Mouse (Mus musculus) hindbrain, embryonic 13.5 days (tissue): ENCODE measurements around the gene Phex. TPM values are rescaled to one million over a fixed set of nuclear protein-coding genes. Genes with fewer than 3 reads are reported as not detected.

Experiments
- ATAC-seq: fragments of 200-750 bp; cut with Nextera tagmentation; 2 replicates; pipeline ENCODE4 v1.8.0; 2017; ENCODE audit warnings: moderate TSS enrichment; ENCODE audit not compliant: low FRiP score
- H3K27ac ChIP-seq: fragments of 300-500 bp; sonication (generic); 2 replicates; pipeline ENCODE4 v1.5.1; 2015; ENCODE audit warnings: inconsistent platforms, mild to moderate bottlenecking, moderate library complexity
- H3K27me3 ChIP-seq: fragments of 300-500 bp; sonication (generic); 2 replicates; pipeline ENCODE4 v1.6.1; 2015; ENCODE audit warnings: mild to moderate bottlenecking, inconsistent platforms
- H3K36me3 ChIP-seq: fragments of 300-500 bp; sonication (generic); 2 replicates; pipeline ENCODE4 v1.6.1; 2015; ENCODE audit warnings: mild to moderate bottlenecking, inconsistent platforms
- H3K4me1 ChIP-seq: fragments of 300-500 bp; sonication (generic); replicated peaks from 2 replicates; pipeline ENCODE4 v1.6.1; 2015; ENCODE audit warnings: inconsistent platforms
- H3K4me2 ChIP-seq: fragments of 300-500 bp; sonication (generic); 2 replicates; pipeline ENCODE4 v1.6.1; 2015; ENCODE audit warnings: inconsistent platforms, mild to moderate bottlenecking, moderate library complexity
- H3K4me3 ChIP-seq: fragments of 300-500 bp; sonication (generic); 2 replicates; pipeline ENCODE4 v1.5.1; 2015; ENCODE audit warnings: mild to moderate bottlenecking, inconsistent platforms
- H3K9ac ChIP-seq: fragments of 300-500 bp; sonication (generic); 2 replicates; pipeline ENCODE4 v1.6.1; 2015; ENCODE audit warnings: mild to moderate bottlenecking, inconsistent platforms
- H3K9me3 ChIP-seq: fragments of 300-500 bp; sonication (generic); 2 replicates; pipeline ENCODE4 v1.6.1; 2016; ENCODE audit warnings: inconsistent platforms
- WGBS: fragments of 180-500 bp; shearing (Covaris S2); methylation state at CpG from one replicate; pipeline ENCODE4 v1.1.7; 2015; 5-methylcytosine and 5-hydroxymethylcytosine counted together
- polyA plus RNA-seq: library from polyadenylated mRNA; unstranded; fragments of >200 nt; fragmentation: Nextera tagmentation; extraction: Ambion mirVana; gene quantifications from 2 replicates; pipeline ENCODE4 v1.2.1, GENCODE M21; 2015

Gene Phex
- polyA plus RNA-seq: 0.27 and 0.36 TPM in 2 replicates

- ATAC-seq: no peak
- no peak within 1 kb of the TSS for H3K27ac ChIP-seq
- H3K4me3 ChIP-seq: no peak within 1 kb of the TSS
- no peak within 1 kb of the TSS for H3K4me2 ChIP-seq
- no peak within 1 kb of the TSS for H3K9ac ChIP-seq
- no peaks in the 10 kb centered on the region for H3K9me3 ChIP-seq
- 69% methylated on average over 5 of the region's 5 CpGs for WGBS
- H3K36me3 ChIP-seq: no peaks in the 10 kb centered on the region
- no peaks in the 10 kb centered on the region for H3K4me1 ChIP-seq
- H3K27me3 ChIP-seq: no peaks in the 10 kb centered on the region
These were observed at the start of gene Phex for GRCm38 (mm10) chrX:157415212-157415611. Phex (minus strand) TSS chrX:157415312.

DNA sequence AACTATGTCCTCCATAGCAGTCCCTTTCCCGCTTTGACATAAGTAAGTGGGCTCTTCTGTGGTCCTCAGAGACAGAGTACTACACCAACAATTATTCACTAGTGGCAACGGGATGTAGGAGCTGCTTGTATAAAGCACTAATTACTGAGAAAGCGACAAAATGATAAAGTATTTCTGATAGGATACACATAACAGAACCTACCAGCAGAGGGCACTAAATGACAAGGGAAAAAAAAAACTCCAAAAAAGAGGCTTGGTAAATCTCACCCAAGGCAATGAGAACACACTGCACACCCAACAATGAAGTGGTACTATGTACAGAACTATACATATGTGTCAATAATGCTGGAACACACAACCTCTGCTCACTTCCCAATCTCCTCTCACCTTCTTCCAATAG, 47.6 kb upstream of the Phex start:
- no peak for ATAC-seq
- Histone ChIP-seq H3K9me3 (no peaks in the 10 kb centered on the region), H3K9ac (no peak overlapping the region), H3K27ac (no peak overlapping the region), H3K4me2 (no peak overlapping the region), H3K4me3 (no peak overlapping the region), H3K36me3 (no peaks in the 10 kb centered on the region; the same call in none of the 2 replicates), H3K27me3 (no peaks in the 10 kb centered on the region), H3K4me1 (no peaks in the 10 kb centered on the region)
- 72% methylated on average over 3 of the region's 3 CpGs for WGBS

DNA sequence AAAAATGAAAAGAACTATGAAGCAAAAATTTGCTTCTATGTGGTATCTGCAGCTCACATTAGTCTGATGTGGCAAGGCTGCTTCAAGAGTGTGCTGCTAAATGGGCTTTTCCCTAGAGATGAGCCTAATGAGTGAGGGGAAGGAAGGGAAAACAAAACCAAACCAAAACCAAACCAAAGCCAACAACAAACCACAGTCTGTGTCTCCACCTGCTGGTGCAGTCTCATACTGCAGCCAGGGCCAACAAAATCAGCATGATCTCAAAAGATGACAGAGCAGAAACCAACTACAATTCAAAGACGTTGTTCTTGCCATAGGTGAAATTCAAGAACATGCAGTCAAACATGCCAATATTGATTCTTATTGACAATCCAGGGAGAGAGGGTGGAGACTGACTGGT, 39.3 kb upstream of the Phex start:
- no peak overlapping the region for H3K4me3 ChIP-seq
- no peak overlapping the region for H3K9ac ChIP-seq
- ATAC-seq: no peak
- H3K4me1 ChIP-seq: no peaks in the 10 kb centered on the region
- no peaks in the 10 kb centered on the region for H3K27me3 ChIP-seq
- WGBS: 46% methylated on average over 1 of the region's 1 CpGs
- no peaks in the 10 kb centered on the region for H3K9me3 ChIP-seq
- H3K27ac ChIP-seq: no peak overlapping the region
- peaks cover 4% of the 10 kb centered on the region; the same call in 1 of the 2 replicates for H3K36me3 ChIP-seq
- no peak overlapping the region for H3K4me2 ChIP-seq

DNA sequence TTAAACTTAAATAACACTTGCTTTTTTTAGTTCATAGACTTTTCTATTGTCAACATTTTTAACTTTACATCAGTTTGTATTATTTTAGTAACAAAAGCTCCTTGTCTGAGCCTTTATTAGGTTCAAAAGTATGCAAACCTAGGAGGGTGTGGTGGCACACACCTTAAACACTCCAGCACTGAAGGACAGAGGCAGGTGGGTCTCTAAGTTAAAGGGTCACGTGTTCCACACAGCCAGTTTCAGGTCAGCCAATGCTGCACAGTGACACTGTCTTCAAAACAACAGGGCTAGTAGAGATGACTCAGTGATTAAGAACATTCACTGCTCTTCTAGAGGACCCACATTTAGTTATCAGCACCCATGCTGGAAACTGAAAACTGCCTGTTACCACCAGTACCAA, 33.9 kb upstream of the Phex start:
- 80% methylated on average over 1 of the region's 1 CpGs for WGBS
- Histone ChIP-seq H3K4me2 (no peak overlapping the region), H3K4me1 (no peaks in the 10 kb centered on the region), H3K27me3 (no peaks in the 10 kb centered on the region), H3K9ac (no peak overlapping the region), H3K27ac (no peak overlapping the region), H3K36me3 (no peaks in the 10 kb centered on the region), H3K9me3 (no peaks in the 10 kb centered on the region), H3K4me3 (no peak overlapping the region)
- no peak for ATAC-seq

DNA sequence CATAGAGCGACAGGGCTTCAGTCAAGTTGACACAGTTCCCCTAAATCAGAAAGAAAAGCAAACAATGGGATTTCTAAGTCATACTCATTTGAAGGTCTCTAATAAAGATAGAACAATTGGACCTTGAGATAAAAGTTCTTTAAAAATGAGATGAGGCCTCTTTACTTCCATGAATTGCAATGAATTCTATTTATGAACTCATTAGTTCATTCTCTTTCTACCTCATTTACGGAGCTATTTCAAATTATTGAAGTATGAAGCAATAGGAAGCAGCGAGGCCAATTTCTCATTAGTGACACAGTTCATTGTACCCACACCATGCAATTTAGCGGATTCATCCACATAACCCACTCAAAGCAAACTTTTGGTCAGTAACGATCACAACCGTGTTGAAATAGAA, 32.3 kb upstream of the Phex start:
- no peak for ATAC-seq
- Histone ChIP-seq H3K9me3 (no peaks in the 10 kb centered on the region), H3K36me3 (peaks cover 4% of the 10 kb centered on the region; the same call in 1 of the 2 replicates), H3K27ac (no peak overlapping the region), H3K4me2 (no peak overlapping the region), H3K27me3 (no peaks in the 10 kb centered on the region), H3K4me1 (no peaks in the 10 kb centered on the region), H3K9ac (no peak overlapping the region), H3K4me3 (no peak overlapping the region)
- WGBS: 77% methylated on average over 6 of the region's 6 CpGs

DNA sequence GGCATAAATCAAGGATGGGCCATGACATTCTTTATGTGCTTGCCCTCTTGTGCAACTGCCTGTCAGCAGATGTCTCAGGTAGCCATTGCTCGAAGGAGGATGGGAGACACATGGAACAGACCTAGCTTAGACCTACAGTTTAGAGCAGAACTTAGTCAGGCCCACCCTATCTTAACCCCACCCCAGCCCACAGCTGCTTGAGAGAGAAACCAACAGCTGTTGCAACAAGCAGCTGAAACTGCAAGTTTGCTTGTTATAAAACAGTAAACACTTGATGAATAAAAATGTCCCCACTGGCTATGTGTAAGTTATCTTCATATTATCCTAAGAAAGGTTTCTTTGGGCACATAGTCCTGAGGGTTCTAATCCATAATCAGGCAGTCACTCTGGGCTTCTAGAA, 19.7 kb upstream of the Phex start:
- Histone ChIP-seq H3K36me3 (no peaks in the 10 kb centered on the region), H3K9me3 (no peaks in the 10 kb centered on the region), H3K27me3 (no peaks in the 10 kb centered on the region), H3K4me2 (no peak overlapping the region), H3K4me3 (no peak overlapping the region), H3K4me1 (no peaks in the 10 kb centered on the region), H3K9ac (no peak overlapping the region), H3K27ac (no peak overlapping the region)
- WGBS: 86% methylated on average over 1 of the region's 1 CpGs
- ATAC-seq: no peak

DNA sequence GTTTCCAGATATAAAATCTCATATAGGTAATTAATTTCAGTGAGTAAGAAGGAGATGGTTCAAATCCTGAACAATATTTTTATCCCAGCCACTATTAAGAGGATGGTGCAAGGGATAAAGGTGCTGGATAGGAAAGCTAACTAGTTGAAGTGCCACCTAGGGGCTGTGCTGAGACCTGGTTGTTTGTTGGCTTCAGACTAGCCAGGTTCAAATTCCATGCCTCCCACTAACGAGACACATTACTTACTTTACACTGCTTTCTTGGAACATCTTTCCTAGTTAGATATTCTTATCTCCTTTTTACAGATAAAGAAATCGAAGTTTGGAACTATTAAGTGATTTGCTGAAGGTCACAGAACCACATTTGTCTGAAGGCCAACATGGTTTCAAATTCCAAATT, 4.3 kb upstream of the Phex start:
- H3K27me3 ChIP-seq: no peaks in the 10 kb centered on the region
- H3K4me2 ChIP-seq: no peak overlapping the region
- no peaks in the 10 kb centered on the region for H3K4me1 ChIP-seq
- no peaks in the 10 kb centered on the region for H3K36me3 ChIP-seq
- H3K27ac ChIP-seq: no peak overlapping the region
- no peak for ATAC-seq
- 75% methylated on average over 2 of the region's 2 CpGs for WGBS
- H3K9me3 ChIP-seq: no peaks in the 10 kb centered on the region
- H3K4me3 ChIP-seq: no peak overlapping the region
- H3K9ac ChIP-seq: no peak overlapping the region

- Histone ChIP-seq H3K27me3 (no peaks in the 10 kb centered on the region), H3K4me2 (no peak overlapping the region), H3K9me3 (no peaks in the 10 kb centered on the region), H3K27ac (no peak overlapping the region), H3K4me1 (no peaks in the 10 kb centered on the region), H3K36me3 (no peaks in the 10 kb centered on the region), H3K4me3 (no peak overlapping the region), H3K9ac (no peak overlapping the region)
- 73% methylated on average over 6 of the region's 6 CpGs for WGBS
- no peak for ATAC-seq
These were observed 10.2 kb downstream of the Phex start for GRCm38 (mm10) chrX:157404919-157405318.

DNA sequence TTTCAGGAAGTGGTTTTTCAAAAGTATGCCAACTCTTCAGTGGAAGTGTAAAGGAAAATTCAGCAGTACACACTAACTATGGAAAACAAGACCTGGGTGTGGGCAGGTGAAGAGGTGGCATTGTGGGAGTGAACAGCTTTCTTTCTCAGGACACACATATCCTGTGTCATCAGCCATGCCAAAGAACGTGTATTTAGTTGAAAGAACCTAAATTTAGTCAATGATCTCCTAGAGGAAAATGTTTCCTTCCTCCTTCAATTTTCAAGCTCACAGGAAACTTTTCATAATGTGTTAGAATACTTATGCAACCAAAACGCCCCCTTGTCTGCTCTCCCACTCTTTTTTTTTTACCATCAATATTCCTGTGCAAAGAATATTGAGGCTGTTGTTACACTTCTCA, 23.9 kb downstream of the Phex start:
- no peaks in the 10 kb centered on the region for H3K4me1 ChIP-seq
- WGBS: 73% methylated on average over 2 of the region's 2 CpGs

GRCm38 (mm10) chrX:157390102-157390501, 25.0 kb downstream of the Phex start:
- Histone ChIP-seq H3K27ac (no peak overlapping the region), H3K9ac (no peak overlapping the region), H3K27me3 (no peaks in the 10 kb centered on the region), H3K4me2 (no peak overlapping the region), H3K4me3 (no peak overlapping the region), H3K36me3 (no peaks in the 10 kb centered on the region), H3K9me3 (no peaks in the 10 kb centered on the region), H3K4me1 (no peaks in the 10 kb centered on the region)
- whole genome bisulfite sequencing: 88% methylated on average over 6 of the region's 6 CpGs
- ATAC-seq: no peak

More for the DNA sequence above, 23.9 kb downstream of the Phex start:
- no peak for ATAC-seq
- no peak overlapping the region for H3K27ac ChIP-seq
- H3K36me3 ChIP-seq: no peaks in the 10 kb centered on the region
- H3K9me3 ChIP-seq: no peaks in the 10 kb centered on the region
- H3K4me2 ChIP-seq: no peak overlapping the region
- H3K4me3 ChIP-seq: no peak overlapping the region
- H3K27me3 ChIP-seq: no peaks in the 10 kb centered on the region
- H3K9ac ChIP-seq: no peak overlapping the region

GRCm38 (mm10) chrX:157388419-157388818, 26.7 kb downstream of the Phex start:
- H3K9ac ChIP-seq: no peak overlapping the region
- 80% methylated on average over 3 of the region's 3 CpGs for WGBS
- no peaks in the 10 kb centered on the region for H3K27me3 ChIP-seq
- no peak for ATAC-seq
- no peak overlapping the region for H3K4me3 ChIP-seq
- H3K36me3 ChIP-seq: no peaks in the 10 kb centered on the region
- H3K4me1 ChIP-seq: no peaks in the 10 kb centered on the region
- H3K9me3 ChIP-seq: no peaks in the 10 kb centered on the region
- H3K27ac ChIP-seq: no peak overlapping the region
- H3K4me2 ChIP-seq: no peak overlapping the region

GRCm38 (mm10) chrX:157387025-157387424, 28.1 kb downstream of the Phex start:
- Histone ChIP-seq H3K4me1 (no peaks in the 10 kb centered on the region), H3K27ac (no peak overlapping the region), H3K9ac (no peak overlapping the region), H3K36me3 (no peaks in the 10 kb centered on the region), H3K9me3 (no peaks in the 10 kb centered on the region), H3K4me3 (no peak overlapping the region), H3K27me3 (no peaks in the 10 kb centered on the region), H3K4me2 (no peak overlapping the region)
- no peak for ATAC-seq
- WGBS: 53% methylated on average over 5 of the region's 5 CpGs

DNA sequence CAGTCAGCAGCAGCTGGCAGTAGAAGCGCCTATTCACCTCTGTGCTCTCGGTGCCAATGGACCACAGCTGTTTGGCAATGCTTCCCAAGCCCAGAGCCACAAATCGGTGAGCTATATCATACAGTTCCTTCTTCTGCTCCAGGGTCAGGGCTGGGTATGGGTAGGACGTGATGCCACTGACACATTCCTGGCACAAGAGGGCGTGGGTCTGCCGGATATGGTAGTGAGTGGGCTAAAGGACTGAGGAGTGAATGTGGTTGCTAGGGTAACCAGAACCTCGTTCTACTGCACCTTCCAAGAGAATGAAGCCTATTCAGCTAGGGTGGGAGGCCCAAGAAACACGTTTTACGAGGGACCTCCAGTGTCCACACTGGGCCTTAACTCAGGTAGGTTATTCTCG, 36.3 kb downstream of the Phex start:
- H3K9me3 ChIP-seq: no peaks in the 10 kb centered on the region
- 61% methylated on average over 10 of the region's 10 CpGs for WGBS
- H3K4me3 ChIP-seq: no peak overlapping the region
- H3K27ac ChIP-seq: no peak overlapping the region
- H3K4me2 ChIP-seq: no peak overlapping the region
- no peaks in the 10 kb centered on the region for H3K27me3 ChIP-seq
- ATAC-seq: no peak
- H3K9ac ChIP-seq: no peak overlapping the region
- H3K4me1 ChIP-seq: no peaks in the 10 kb centered on the region
- no peaks in the 10 kb centered on the region for H3K36me3 ChIP-seq

DNA sequence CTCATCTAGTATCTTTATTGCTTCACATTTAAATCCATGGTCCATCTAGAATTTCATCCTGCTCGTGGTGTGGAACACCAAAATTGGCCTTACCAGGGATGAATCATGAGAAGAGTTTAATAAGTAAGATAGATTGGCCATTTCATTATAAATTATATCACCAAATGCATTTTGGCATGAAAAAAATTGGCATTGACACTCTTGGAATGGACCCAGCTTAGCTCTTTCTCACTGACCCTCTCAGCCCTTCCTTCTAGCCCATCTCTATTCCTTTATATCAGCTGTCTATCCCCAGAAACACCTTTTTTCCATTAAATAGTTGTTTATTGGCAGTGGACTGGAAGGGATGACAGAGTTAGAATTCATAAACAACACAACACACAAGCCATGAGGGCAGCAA, 37.7 kb downstream of the Phex start:
- WGBS: 70% methylated on average over 1 of the region's 1 CpGs
- ATAC-seq: no peak
- H3K9me3 ChIP-seq: no peaks in the 10 kb centered on the region
- no peak overlapping the region for H3K4me3 ChIP-seq
- H3K27ac ChIP-seq: no peak overlapping the region
- no peak overlapping the region for H3K9ac ChIP-seq
- H3K27me3 ChIP-seq: no peaks in the 10 kb centered on the region
- no peaks in the 10 kb centered on the region for H3K4me1 ChIP-seq
- H3K4me2 ChIP-seq: no peak overlapping the region
- H3K36me3 ChIP-seq: no peaks in the 10 kb centered on the region
